18 mouse cellular contexts compared by ENCODE assay signal in the genomic region with DNA sequence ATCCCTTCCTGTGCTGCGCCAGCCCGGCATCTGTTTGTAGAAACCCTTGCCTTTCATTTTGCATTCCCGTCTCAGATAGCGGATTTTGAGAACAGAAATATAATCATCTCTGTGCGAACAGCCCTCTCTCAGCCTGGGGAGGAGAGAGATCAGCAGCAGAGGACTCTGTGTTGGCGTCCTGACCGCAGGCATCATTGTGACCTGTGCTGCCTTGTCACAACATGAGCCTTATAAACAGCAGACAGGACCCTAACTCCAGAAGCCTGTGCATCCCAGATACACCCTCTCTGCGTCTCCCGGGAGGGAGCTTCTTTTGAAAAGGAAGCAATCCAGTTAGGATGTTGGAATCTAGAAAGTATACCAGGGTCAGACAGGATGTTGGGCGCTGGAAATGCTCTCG. TPM values are rescaled to one million over a fixed set of nuclear protein-coding genes. Genes with fewer than 3 reads are reported as not detected.
DNase-seq lines count a peak whose midpoint lies in the region; ATAC-seq lines count a peak whose summit lies in the region.
"Had no signal": no experiment of that assay in that cellular context is flagged by ENCODE, and none has a peak within 500 bp of the region (broad histone marks: within the 10 kb centered on the region; RNA-seq: fewer than 3 reads in every experiment).

No protein-coding gene starts in this region.

- no peaks in the 10 kb centered on the region for H3K9me3 ChIP-seq in intestine, embryonic 14.5 days (ENCODE audit: control insufficient read depth, low read length)
- no peaks in the 10 kb centered on the region for H3K9me3 ChIP-seq in intestine, embryonic 16.5 days (ENCODE audit: control insufficient read depth, low read length)
- H3K9me3 ChIP-seq in forebrain, embryonic 11.5 days (ENCODE audit: control insufficient read depth, low read length): no peaks in the 10 kb centered on the region
- no peaks in the 10 kb centered on the region for H3K9me3 ChIP-seq in hindbrain, embryonic 14.5 days (ENCODE audit: control insufficient read depth, low read length)
- H3K9me3 ChIP-seq in midbrain, embryonic 16.5 days (replicated peaks; ENCODE audit: control insufficient read depth, low read length, poor library complexity, severe bottlenecking): no peaks in the 10 kb centered on the region
- H3K9me3 ChIP-seq: heart, embryonic 15.5 days had no signal

- no peak overlapping the region for H3K27ac ChIP-seq in intestine, embryonic 14.5 days (ENCODE audit: low read depth)
- H3K27ac ChIP-seq in intestine, embryonic 16.5 days (ENCODE audit: low read length): no peak overlapping the region
- H3K27ac ChIP-seq in forebrain, embryonic 11.5 days (ENCODE audit: low read depth, low read length): no peak overlapping the region
- peak overlapping the region; percentile 78 for H3K27ac ChIP-seq in hindbrain, embryonic 14.5 days
- H3K27ac ChIP-seq in midbrain, embryonic 16.5 days (ENCODE audit: low read length): peak overlapping the region; percentile 87
- H3K27ac ChIP-seq: heart, embryonic 15.5 days had no signal

- no peaks in the 10 kb centered on the region for H3K36me3 ChIP-seq in intestine, embryonic 14.5 days (ENCODE audit: control insufficient read depth, insufficient read depth, low read length)
- no peaks in the 10 kb centered on the region for H3K36me3 ChIP-seq in intestine, embryonic 16.5 days (ENCODE audit: control insufficient read depth, insufficient read depth, low read length)
- no peaks in the 10 kb centered on the region for H3K36me3 ChIP-seq in forebrain, embryonic 11.5 days (ENCODE audit: control insufficient read depth, insufficient read depth, low read length)
- no peaks in the 10 kb centered on the region for H3K36me3 ChIP-seq in hindbrain, embryonic 14.5 days (replicated peaks; ENCODE audit: control insufficient read depth, insufficient read depth)
- H3K36me3 ChIP-seq in midbrain, embryonic 16.5 days (ENCODE audit: control insufficient read depth, insufficient read depth, low read length): no peaks in the 10 kb centered on the region
- H3K36me3 ChIP-seq: heart, embryonic 15.5 days had no signal

- ATAC-seq in intestine, embryonic 14.5 days (replicated peaks; ENCODE audit: low FRiP score, low TSS enrichment, low read depth): no peak
- ATAC-seq in intestine, embryonic 16.5 days: no peak
- ATAC-seq in forebrain, embryonic 11.5 days (replicated peaks; ENCODE audit: low FRiP score): no peak
- peak; percentile 39; the same call in 1 of the 2 replicates for ATAC-seq in hindbrain, embryonic 14.5 days (ENCODE audit: low FRiP score)
- ATAC-seq in midbrain, embryonic 16.5 days: peak; percentile 40

- WGBS in intestine, embryonic 14.5 days: 30% methylated on average over 11 of the region's 11 CpGs
- 29% methylated on average over 11 of the region's 11 CpGs for WGBS in intestine, embryonic 16.5 days
- 39% methylated on average over 11 of the region's 11 CpGs for WGBS in forebrain, embryonic 11.5 days
- 27% methylated on average over 11 of the region's 11 CpGs for WGBS in hindbrain, embryonic 14.5 days
- WGBS in midbrain, embryonic 16.5 days: 7% methylated on average over 11 of the region's 11 CpGs

- no peak for DNase-seq in intestine, embryonic 14.5 days (ENCODE audit: low spot score)
- DNase-seq in forebrain, embryonic 11.5 days (ENCODE audit: low spot score): no peak
- DNase-seq in hindbrain, embryonic 14.5 days (ENCODE audit: low spot score): no peak
- DNase-seq in layer of hippocampus, adult 8-10 months (ENCODE audit: low spot score in 2 of 2): no peak
- no peak for DNase-seq in gastrocnemius, postnatal 10 days
- no peak for DNase-seq in T-cell, adult 2 months (ENCODE audit: low spot score)
- DNase-seq: adrenal gland, postnatal 36 days; cerebellum, adult 11-12 months; gastrocnemius, postnatal 36 days; kidney, adult 18-20 months had no signal

- peaks cover 5% of the 10 kb centered on the region for H3K4me1 ChIP-seq in intestine, embryonic 14.5 days (replicated peaks; ENCODE audit: control insufficient read depth, insufficient read depth, low read length)
- H3K4me1 ChIP-seq in intestine, embryonic 16.5 days (ENCODE audit: control insufficient read depth, insufficient read depth, low read length): peaks cover 4% of the 10 kb centered on the region; the same call in 1 of the 2 replicates
- peaks cover 12% of the 10 kb centered on the region for H3K4me1 ChIP-seq in forebrain, embryonic 11.5 days (replicated peaks; ENCODE audit: control insufficient read depth, insufficient read depth, low read length)
- H3K4me1 ChIP-seq in hindbrain, embryonic 14.5 days (replicated peaks; ENCODE audit: control insufficient read depth, insufficient read depth, low read length): peaks cover 29% of the 10 kb centered on the region
- peaks cover 41% of the 10 kb centered on the region for H3K4me1 ChIP-seq in midbrain, embryonic 16.5 days (ENCODE audit: control insufficient read depth, insufficient read depth, low read length)

- H3K4me2 ChIP-seq in intestine, embryonic 14.5 days (ENCODE audit: low read length): peak overlapping the region; percentile 25; the same call in 1 of the 2 replicates
- no peak overlapping the region for H3K4me2 ChIP-seq in intestine, embryonic 16.5 days (ENCODE audit: low read depth, low read length)
- H3K4me2 ChIP-seq in forebrain, embryonic 11.5 days (ENCODE audit: low read depth, low read length, severe bottlenecking): peak overlapping the region; percentile 27; the same call in 1 of the 2 replicates
- H3K4me2 ChIP-seq in hindbrain, embryonic 14.5 days (replicated peaks): peak overlapping the region; percentile 40
- peak overlapping the region; percentile 48 for H3K4me2 ChIP-seq in midbrain, embryonic 16.5 days (ENCODE audit: low read length)
- H3K4me2 ChIP-seq: heart, embryonic 15.5 days had no signal

- no peak overlapping the region for H3K4me3 ChIP-seq in intestine, embryonic 14.5 days (ENCODE audit: low read depth, low read length)
- no peak overlapping the region for H3K4me3 ChIP-seq in intestine, embryonic 16.5 days (ENCODE audit: low read length)
- no peak overlapping the region for H3K4me3 ChIP-seq in forebrain, embryonic 11.5 days (ENCODE audit: low read depth, low read length)
- H3K4me3 ChIP-seq in hindbrain, embryonic 14.5 days (replicated peaks; ENCODE audit: low read length): no peak overlapping the region
- no peak overlapping the region for H3K4me3 ChIP-seq in midbrain, embryonic 16.5 days (ENCODE audit: low read depth, low read length)
- H3K4me3 ChIP-seq: heart, embryonic 15.5 days; megakaryocyte, embryonic 14.5 days had no signal

- no peak overlapping the region for H3K9ac ChIP-seq in intestine, embryonic 14.5 days (ENCODE audit: low read length)
- H3K9ac ChIP-seq in intestine, embryonic 16.5 days (ENCODE audit: low read depth, low read length): no peak overlapping the region
- no peak overlapping the region for H3K9ac ChIP-seq in forebrain, embryonic 11.5 days (ENCODE audit: low read length)
- H3K9ac ChIP-seq in hindbrain, embryonic 14.5 days: 0 out of 2 replicates have a peak overlapping the region, but pooled peaks have one; percentile 16
- peak overlapping the region; percentile 15; the same call in 1 of the 2 replicates for H3K9ac ChIP-seq in midbrain, embryonic 16.5 days (ENCODE audit: low read depth, low read length)
- H3K9ac ChIP-seq: heart, embryonic 15.5 days had no signal

- H3K27me3 ChIP-seq in intestine, embryonic 14.5 days (replicated peaks; ENCODE audit: control insufficient read depth, insufficient read depth, low read length): peaks cover 3% of the 10 kb centered on the region; the same call in 1 of the 2 replicates
- no peaks in the 10 kb centered on the region for H3K27me3 ChIP-seq in intestine, embryonic 16.5 days (replicated peaks; ENCODE audit: control insufficient read depth, insufficient read depth, low read length)
- H3K27me3 ChIP-seq in forebrain, embryonic 11.5 days (ENCODE audit: control insufficient read depth, insufficient read depth, low read length): no peaks in the 10 kb centered on the region
- no peaks in the 10 kb centered on the region for H3K27me3 ChIP-seq in hindbrain, embryonic 14.5 days (ENCODE audit: control insufficient read depth, insufficient read depth, low read length)
- no peaks in the 10 kb centered on the region for H3K27me3 ChIP-seq in midbrain, embryonic 16.5 days (ENCODE audit: control insufficient read depth, insufficient read depth, low read depth, low read length)

RNA-seq across cellular contexts. Expression of a gene that starts 16.4 kb away (rescaled TPM):
- 5.8 and 9.3 TPM in 2 replicates for polyA plus RNA-seq in intestine, embryonic 14.5 days (2014; fragmentation: Nextera tagmentation; extraction: Ambion mirVana)
- polyA plus RNA-seq in intestine, embryonic 16.5 days (2015; fragmentation: Nextera tagmentation; extraction: Ambion mirVana): 1.9 and 2.5 TPM in 2 replicates
- 50.7 and 54.1 TPM in 2 replicates for polyA plus RNA-seq in forebrain, embryonic 11.5 days (2014; fragmentation: Nextera tagmentation; extraction: Ambion mirVana)
- polyA plus RNA-seq in hindbrain, embryonic 14.5 days (2014; fragmentation: Nextera tagmentation; extraction: Ambion mirVana): 79.3 and 85.9 TPM in 2 replicates
- 58.8 and 66.2 TPM in 2 replicates for polyA plus RNA-seq in midbrain, embryonic 16.5 days (2015; fragmentation: Nextera tagmentation; extraction: Ambion mirVana)
- 100 to 1,000 TPM; 181 to 186 (median 183) TPM for total RNA-seq in layer of hippocampus, adult 8-10 months (2022)
- total RNA-seq in gastrocnemius, postnatal 10 days (2021): under 1 TPM; 0.49 to 0.93 TPM
- total RNA-seq: neutrophil, adult 5-6 weeks had no signal
- polyA plus RNA-seq: liver, embryonic 16.5 days had no signal

RNA-seq across cellular contexts. Expression of a gene that starts 38.2 kb away (rescaled TPM):
- polyA plus RNA-seq in intestine, embryonic 14.5 days (2014; fragmentation: Nextera tagmentation; extraction: Ambion mirVana): not detected in 2 replicates
- not detected in 2 replicates for polyA plus RNA-seq in intestine, embryonic 16.5 days (2015; fragmentation: Nextera tagmentation; extraction: Ambion mirVana)
- not detected in 2 replicates for polyA plus RNA-seq in forebrain, embryonic 11.5 days (2014; fragmentation: Nextera tagmentation; extraction: Ambion mirVana)
- 0.23 and 0.29 TPM in 2 replicates for polyA plus RNA-seq in hindbrain, embryonic 14.5 days (2014; fragmentation: Nextera tagmentation; extraction: Ambion mirVana)
- 1.0 and 1.6 TPM in 2 replicates for polyA plus RNA-seq in midbrain, embryonic 16.5 days (2015; fragmentation: Nextera tagmentation; extraction: Ambion mirVana)
- not detected for total RNA-seq in layer of hippocampus, adult 8-10 months (2022)
- not detected for total RNA-seq in gastrocnemius, postnatal 10 days (2021)
- total RNA-seq: adrenal gland, postnatal 36 days; gastrocnemius, postnatal 36 days; left cerebral cortex, postnatal 36 days; neutrophil, adult 5-6 weeks had no signal
- polyA plus RNA-seq: heart, embryonic 15.5 days; liver, embryonic 16.5 days; thymus, postnatal 0 days had no signal

RNA-seq across cellular contexts. Expression of a gene that starts 55.2 kb away (rescaled TPM):
- polyA plus RNA-seq in intestine, embryonic 14.5 days (2014; fragmentation: Nextera tagmentation; extraction: Ambion mirVana): 0.11 and 0.54 TPM in 2 replicates
- polyA plus RNA-seq in intestine, embryonic 16.5 days (2015; fragmentation: Nextera tagmentation; extraction: Ambion mirVana): 0.06 and 0.22 TPM in 2 replicates
- polyA plus RNA-seq in forebrain, embryonic 11.5 days (2014; fragmentation: Nextera tagmentation; extraction: Ambion mirVana): 0.29 TPM in 1 of 2 replicates, not detected in the other
- polyA plus RNA-seq in hindbrain, embryonic 14.5 days (2014; fragmentation: Nextera tagmentation; extraction: Ambion mirVana): 0.13 and 0.14 TPM in 2 replicates
- 0.17 and 0.29 TPM in 2 replicates for polyA plus RNA-seq in midbrain, embryonic 16.5 days (2015; fragmentation: Nextera tagmentation; extraction: Ambion mirVana)
- not detected for total RNA-seq in layer of hippocampus, adult 8-10 months (2022)
- total RNA-seq in gastrocnemius, postnatal 10 days (2021): not detected
- total RNA-seq: adrenal gland, postnatal 36 days; gastrocnemius, postnatal 36 days; left cerebral cortex, postnatal 36 days; neutrophil, adult 5-6 weeks had no signal

Comparison
In these comparisons a context has a peak if more than half of its experiments do, and no peak if none do; other contexts are left out.
1. ATAC-seq: peak in hindbrain, embryonic 14.5 days (single experiment) and midbrain, embryonic 16.5 days (single experiment); none in intestine, embryonic 14.5 days (single experiment), intestine, embryonic 16.5 days (single experiment) and forebrain, embryonic 11.5 days (single experiment).
2. H3K27ac ChIP-seq: peak in hindbrain, embryonic 14.5 days (single experiment) and midbrain, embryonic 16.5 days (single experiment); none in intestine, embryonic 14.5 days (single experiment), intestine, embryonic 16.5 days (single experiment) and forebrain, embryonic 11.5 days (single experiment).
3. H3K9ac ChIP-seq: peak in hindbrain, embryonic 14.5 days (single experiment) and midbrain, embryonic 16.5 days (single experiment); none in intestine, embryonic 14.5 days (single experiment), intestine, embryonic 16.5 days (single experiment) and forebrain, embryonic 11.5 days (single experiment).